Mouse (Mus musculus) neural tube, embryonic 13.5 days (tissue): ENCODE results near the gene Capza2. TPM values are rescaled to one million over a fixed set of nuclear protein-coding genes. Genes with fewer than 3 reads are reported as not detected.

ENCODE experiments used
- ATAC-seq: fragments of 200-750 bp; cut with Nextera tagmentation; 2 replicates; pipeline ENCODE4 v1.8.0; 2017; ENCODE audit warnings: low read depth, mild to moderate bottlenecking, moderate TSS enrichment, moderate library complexity
- H3K27ac ChIP-seq: fragments of 300-500 bp; sonication (generic); replicated peaks from 2 replicates; pipeline ENCODE4 v1.5.1; 2015; ENCODE audit warnings: moderate library complexity, mild to moderate bottlenecking, inconsistent platforms
- H3K27me3 ChIP-seq: fragments of 300-500 bp; sonication (generic); 2 replicates; pipeline ENCODE4 v1.6.1; 2015; ENCODE audit warnings: mild to moderate bottlenecking, inconsistent platforms
- H3K36me3 ChIP-seq: fragments of 300-500 bp; sonication (generic); 2 replicates; pipeline ENCODE4 v1.6.1; 2015; ENCODE audit warnings: mild to moderate bottlenecking, inconsistent platforms
- H3K4me1 ChIP-seq: fragments of 300-500 bp; sonication (generic); replicated peaks from 2 replicates; pipeline ENCODE4 v1.6.1; 2015; ENCODE audit warnings: inconsistent platforms
- H3K4me2 ChIP-seq: fragments of 300-500 bp; sonication (generic); 2 replicates; pipeline ENCODE4 v1.6.1; 2015; ENCODE audit warnings: inconsistent platforms, mild to moderate bottlenecking, moderate library complexity
- H3K4me3 ChIP-seq: fragments of 300-500 bp; sonication (generic); 2 replicates; pipeline ENCODE4 v1.5.1; 2015; ENCODE audit warnings: mild to moderate bottlenecking, inconsistent platforms
- H3K9ac ChIP-seq: fragments of 300-500 bp; sonication (generic); 2 replicates; pipeline ENCODE4 v1.6.1; 2015; ENCODE audit warnings: moderate library complexity, mild to moderate bottlenecking, inconsistent platforms
- H3K9me3 ChIP-seq: fragments of 300-500 bp; sonication (generic); 2 replicates; pipeline ENCODE4 v1.6.1; 2016; ENCODE audit warnings: inconsistent platforms
- WGBS: fragments of 180-500 bp; shearing (Covaris S2); methylation state at CpG from one replicate; pipeline ENCODE4 v1.1.7; 2015; 5-methylcytosine and 5-hydroxymethylcytosine counted together
- polyA plus RNA-seq: library from polyadenylated mRNA; unstranded; fragments of >200 nt; fragmentation: Nextera tagmentation; extraction: Ambion mirVana; gene quantifications from 2 replicates; pipeline ENCODE4 v1.2.1, GENCODE M21; 2015

The Capza2 gene
- polyA plus RNA-seq, 1 experiment from 2014 or later: 262 TPM

GRCm38 (mm10) chr6:17621436-17621835 lies 14.6 kb upstream of the Capza2 start:
- Histone ChIP-seq H3K9ac (no peak overlapping the region), H3K27me3 (no peaks in the 10 kb centered on the region), H3K36me3 (no peaks in the 10 kb centered on the region), H3K9me3 (no peaks in the 10 kb centered on the region), H3K4me1 (no peaks in the 10 kb centered on the region), H3K27ac (no peak overlapping the region), H3K4me3 (no peak overlapping the region), H3K4me2 (no peak overlapping the region)
- 76% methylated on average over 3 of the region's 3 CpGs for WGBS
- ATAC-seq: no peak

GRCm38 (mm10) chr6:17628701-17629455 lies 7.2 kb upstream of the Capza2 start:
- WGBS: 63% methylated on average over 6 of the region's 6 CpGs
- H3K4me3 ChIP-seq: no peak overlapping the region
- no peak overlapping the region for H3K9ac ChIP-seq
- H3K27ac ChIP-seq: no peak overlapping the region
- H3K36me3 ChIP-seq: no peaks in the 10 kb centered on the region
- H3K27me3 ChIP-seq: no peaks in the 10 kb centered on the region
- H3K4me1 ChIP-seq: peaks cover 4% of the 10 kb centered on the region; the same call in 1 of the 2 replicates
- no peaks in the 10 kb centered on the region for H3K9me3 ChIP-seq
- no peak for ATAC-seq
- no peak overlapping the region for H3K4me2 ChIP-seq

- no peak overlapping the region for H3K9ac ChIP-seq
- 76% methylated on average over 5 of the region's 5 CpGs for WGBS
- ATAC-seq: no peak
These were observed 6.3 kb upstream of the Capza2 start for GRCm38 (mm10) chr6:17629756-17630155.

GRCm38 (mm10) chr6:17631611-17632010 lies 4.4 kb upstream of the Capza2 start:
- WGBS: 75% methylated on average over 5 of the region's 5 CpGs
- ATAC-seq: no peak

More at GRCm38 (mm10) chr6:17629756-17630155, 6.3 kb upstream of the Capza2 start:
- H3K27ac ChIP-seq: no peak overlapping the region
- H3K36me3 ChIP-seq: no peaks in the 10 kb centered on the region
- H3K27me3 ChIP-seq: no peaks in the 10 kb centered on the region
- peaks cover 4% of the 10 kb centered on the region; the same call in 1 of the 2 replicates for H3K4me1 ChIP-seq
- no peak overlapping the region for H3K4me3 ChIP-seq
- H3K4me2 ChIP-seq: no peak overlapping the region
- H3K9me3 ChIP-seq: no peaks in the 10 kb centered on the region

GRCm38 (mm10) chr6:17633819-17634218 lies 2.2 kb upstream of the Capza2 start:
- Histone ChIP-seq H3K4me1 (peaks cover 13% of the 10 kb centered on the region), H3K4me3 (no peak overlapping the region), H3K36me3 (no peaks in the 10 kb centered on the region), H3K9ac (no peak overlapping the region), H3K27me3 (no peaks in the 10 kb centered on the region), H3K4me2 (no peak overlapping the region), H3K27ac (no peak overlapping the region), H3K9me3 (no peaks in the 10 kb centered on the region)
- no peak for ATAC-seq
- 70% methylated on average over 3 of the region's 3 CpGs for WGBS

More at GRCm38 (mm10) chr6:17631611-17632010, 4.4 kb upstream of the Capza2 start:
- Histone ChIP-seq H3K36me3 (no peaks in the 10 kb centered on the region), H3K27me3 (no peaks in the 10 kb centered on the region), H3K27ac (no peak overlapping the region), H3K9ac (no peak overlapping the region), H3K4me3 (no peak overlapping the region), H3K4me1 (peaks cover 4% of the 10 kb centered on the region; the same call in 1 of the 2 replicates), H3K4me2 (no peak overlapping the region), H3K9me3 (no peaks in the 10 kb centered on the region)

- no peaks in the 10 kb centered on the region for H3K36me3 ChIP-seq
- no peak overlapping the region for H3K4me2 ChIP-seq
- no peak overlapping the region for H3K9ac ChIP-seq
- no peaks in the 10 kb centered on the region for H3K27me3 ChIP-seq
- H3K4me1 ChIP-seq: peaks cover 17% of the 10 kb centered on the region
- WGBS: 75% methylated on average over 3 of the region's 3 CpGs
- no peak for ATAC-seq
- H3K4me3 ChIP-seq: no peak overlapping the region
- no peaks in the 10 kb centered on the region for H3K9me3 ChIP-seq
- no peak overlapping the region for H3K27ac ChIP-seq
These were observed 1.0 kb upstream of the Capza2 start for GRCm38 (mm10) chr6:17634992-17635391.

- Histone ChIP-seq H3K4me2 (peak overlapping the region; percentile 78), H3K27me3 (no peaks in the 10 kb centered on the region), H3K4me3 (peak overlapping the region; percentile 82), H3K4me1 (peaks cover 19% of the 10 kb centered on the region), H3K36me3 (no peaks in the 10 kb centered on the region), H3K27ac (peak overlapping the region; percentile 96), H3K9me3 (no peaks in the 10 kb centered on the region), H3K9ac (peak overlapping the region; percentile 99)
- under 1% methylated on average over 33 of the region's 45 CpGs for WGBS
- peak; percentile 97 for ATAC-seq
These were observed 733 bp downstream of the Capza2 start for GRCm38 (mm10) chr6:17636764-17637170.

- peak; percentile 92 for ATAC-seq
- under 1% methylated on average over 59 of the region's 62 CpGs for WGBS
- no peaks in the 10 kb centered on the region for H3K27me3 ChIP-seq
- H3K9ac ChIP-seq: peak overlapping the region; percentile 99
- H3K4me1 ChIP-seq: peaks cover 19% of the 10 kb centered on the region
- H3K4me3 ChIP-seq: peak overlapping the region; percentile 82
- H3K9me3 ChIP-seq: no peaks in the 10 kb centered on the region
- peak overlapping the region; percentile 78 for H3K4me2 ChIP-seq
- H3K36me3 ChIP-seq: no peaks in the 10 kb centered on the region
- H3K27ac ChIP-seq: peak overlapping the region; percentile 96
These were observed 1.5 kb downstream of the Capza2 start for GRCm38 (mm10) chr6:17637205-17638203.

GRCm38 (mm10) chr6:17640031-17640430 lies 4.0 kb downstream of the Capza2 start:
- ATAC-seq: no peak
- H3K36me3 ChIP-seq: no peaks in the 10 kb centered on the region
- no peak overlapping the region for H3K9ac ChIP-seq
- no peak overlapping the region for H3K27ac ChIP-seq
- no peak overlapping the region for H3K4me2 ChIP-seq
- no peak overlapping the region for H3K4me3 ChIP-seq
- 86% methylated on average over 9 of the region's 9 CpGs for WGBS
- no peaks in the 10 kb centered on the region for H3K9me3 ChIP-seq
- H3K4me1 ChIP-seq: peaks cover 19% of the 10 kb centered on the region
- H3K27me3 ChIP-seq: no peaks in the 10 kb centered on the region

- Histone ChIP-seq H3K4me2 (no peak overlapping the region), H3K36me3 (no peaks in the 10 kb centered on the region), H3K27me3 (no peaks in the 10 kb centered on the region), H3K9me3 (no peaks in the 10 kb centered on the region), H3K9ac (no peak overlapping the region), H3K4me3 (no peak overlapping the region), H3K27ac (no peak overlapping the region), H3K4me1 (peaks cover 28% of the 10 kb centered on the region)
- 78% methylated on average over 3 of the region's 3 CpGs for WGBS
- no peak for ATAC-seq
These were observed 6.7 kb downstream of the Capza2 start for GRCm38 (mm10) chr6:17642739-17643138.

GRCm38 (mm10) chr6:17646107-17646506 lies 10.1 kb downstream of the Capza2 start:
- no peaks in the 10 kb centered on the region for H3K27me3 ChIP-seq
- ATAC-seq: no peak
- H3K36me3 ChIP-seq: peaks cover 15% of the 10 kb centered on the region
- H3K27ac ChIP-seq: no peak overlapping the region
- H3K4me3 ChIP-seq: no peak overlapping the region
- H3K9me3 ChIP-seq: no peaks in the 10 kb centered on the region
- H3K4me1 ChIP-seq: peaks cover 9% of the 10 kb centered on the region; the same call in 1 of the 2 replicates
- no peak overlapping the region for H3K4me2 ChIP-seq
- H3K9ac ChIP-seq: no peak overlapping the region
- 69% methylated on average over 3 of the region's 3 CpGs for WGBS

GRCm38 (mm10) chr6:17652132-17652531 lies 16.1 kb downstream of the Capza2 start:
- H3K27ac ChIP-seq: no peak overlapping the region
- H3K9ac ChIP-seq: no peak overlapping the region
- ATAC-seq: no peak
- WGBS: 85% methylated on average over 2 of the region's 2 CpGs
- H3K27me3 ChIP-seq: no peaks in the 10 kb centered on the region
- H3K4me1 ChIP-seq: no peaks in the 10 kb centered on the region
- H3K36me3 ChIP-seq: peaks cover 48% of the 10 kb centered on the region
- H3K9me3 ChIP-seq: no peaks in the 10 kb centered on the region
- no peak overlapping the region for H3K4me2 ChIP-seq
- no peak overlapping the region for H3K4me3 ChIP-seq
